Mouse (Mus musculus) gonadal fat pad, adult 2 months (tissue): ENCODE data around the gene Msl2. TPM values are rescaled to one million over a fixed set of nuclear protein-coding genes. Genes with fewer than 3 reads are reported as not detected.

ENCODE experiments used
- polyA plus RNA-seq: library from polyadenylated mRNA; depleted of rRNA; stranded (reverse); fragments of >200 nt; gene quantifications from 2 replicates; pipeline ENCODE4 v1.2.3, GENCODE M21; 2012; rRNA removed

The Msl2 gene
- polyA plus RNA-seq, 1 experiment: 13.7 TPM

Other genes starting within 250 kb of the Msl2 start
- gene Pccb, start 39.2 kb upstream of the Msl2 start, polyA plus RNA-seq: 136 and 150 TPM in 2 replicates
- 7.9 and 8.7 TPM in 2 replicates for gene Ppp2r3a, start 177.7 kb downstream of the Msl2 start, polyA plus RNA-seq